Mouse (Mus musculus) heart, postnatal 0 days (tissue): ENCODE measurements around the gene Pde4b.

Source experiments
- CTCF ChIP-seq: IDR thresholded peaks from 2 replicates; pipeline ENCODE4 v1.5.1; 2016; ENCODE audit warnings: antibody characterized with exemption, control low read depth, low read depth
- EP300 ChIP-seq: IDR thresholded peaks from 2 replicates; pipeline ENCODE4 v1.6.1; 2016; ENCODE audit warnings: antibody characterized with exemption, low read depth

GRCm38 (mm10) chr4:102607744-102608416, 520.5 kb downstream of the Pde4b start:
- TF ChIP-seq CTCF (no peak), EP300 (no peak)
